Mouse (Mus musculus): ENCODE results near the gene Gcdh.

Gcdh gene

GRCm38 (mm10) chr8:84878915-84879314 is 14.8 kb downstream of the Gcdh start:
- in situ Hi-C loops (cut with MboI; ENCODE audit: unreplicated experiment in 2 of 2): no loop called here

- in situ Hi-C loops (cut with MboI; ENCODE audit: unreplicated experiment in 2 of 2): no loop called here
Measured at GRCm38 (mm10) chr8:84877297-84878035, 16.3 kb downstream of the Gcdh start.

DNA sequence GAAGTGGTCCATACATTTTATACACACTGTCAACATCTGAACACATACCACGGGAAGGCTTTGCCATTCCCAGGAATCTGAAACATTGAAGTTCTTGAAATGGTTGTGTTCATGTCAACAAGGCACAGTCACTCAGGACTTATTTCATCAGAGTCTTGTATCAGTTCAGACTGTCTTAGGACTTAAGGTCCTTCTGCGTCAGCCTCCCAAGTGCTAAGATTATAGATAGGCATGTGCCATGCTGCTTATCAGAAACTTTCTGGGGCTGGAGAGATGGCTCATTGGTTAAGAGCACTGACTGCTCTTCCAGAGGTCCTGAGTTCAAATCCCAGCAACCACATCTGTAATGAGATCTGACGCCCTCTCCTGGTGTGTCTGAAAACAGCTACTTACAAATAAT is 19.4 kb downstream of the Gcdh start:
- in situ Hi-C loops (cut with MboI; ENCODE audit: unreplicated experiment in 2 of 2): no loop called here

GRCm38 (mm10) chr8:84873016-84873415 is 20.7 kb downstream of the Gcdh start:
- in situ Hi-C loops (cut with MboI; ENCODE audit: unreplicated experiment in 2 of 2): no loop called here

- in situ Hi-C loops (cut with MboI; ENCODE audit: unreplicated experiment in 2 of 2): no loop called here
Measured at GRCm38 (mm10) chr8:84872309-84872965, 21.3 kb downstream of the Gcdh start.

GRCm38 (mm10) chr8:84871376-84872308 is 22.1 kb downstream of the Gcdh start, which contains the start of gene Syce2:
Gene Syce2 (plus strand): TSS chr8:84872111.
- in situ Hi-C loops (cut with MboI; ENCODE audit: unreplicated experiment in 2 of 2): no loop called here

- in situ Hi-C loops (cut with MboI; ENCODE audit: unreplicated experiment in 2 of 2): no loop called here
Measured at GRCm38 (mm10) chr8:84856864-84857441, 36.8 kb downstream of the Gcdh start, which contains the start of gene Farsa. Gene Farsa (plus strand): TSS chr8:84856989.

GRCm38 (mm10) chr8:84856434-84856833 is 37.3 kb downstream of the Gcdh start:
- in situ Hi-C loops (cut with MboI; ENCODE audit: unreplicated experiment in 2 of 2): no loop called here

- in situ Hi-C loops (cut with MboI; ENCODE audit: unreplicated experiment in 2 of 2): loop anchor here (10.0 to 25.0 kb wide), 4 partner anchors 57 to 1111 kb away; partner anchors contain the start of genes Gm49661 (in 2 of the 2), Prdx2 (in 2 of the 2), Rnaseh2a (in 2 of the 2) and Adgre5 (in 1 of the 2)
Measured at GRCm38 (mm10) chr8:84847684-84848435, 45.9 kb downstream of the Gcdh start.

- in situ Hi-C loops (cut with MboI; ENCODE audit: unreplicated experiment in 2 of 2): loop anchor here (10.0 to 25.0 kb wide), 4 partner anchors 58 to 1110 kb away; partner anchors contain the start of genes Gm49661 (in 2 of the 2), Prdx2 (in 2 of the 2), Rnaseh2a (in 2 of the 2) and Adgre5 (in 1 of the 2)
Measured at GRCm38 (mm10) chr8:84846722-84847572, 46.8 kb downstream of the Gcdh start, which contains the start of gene Calr. Gene Calr (minus strand): TSS chr8:84846934.

DNA sequence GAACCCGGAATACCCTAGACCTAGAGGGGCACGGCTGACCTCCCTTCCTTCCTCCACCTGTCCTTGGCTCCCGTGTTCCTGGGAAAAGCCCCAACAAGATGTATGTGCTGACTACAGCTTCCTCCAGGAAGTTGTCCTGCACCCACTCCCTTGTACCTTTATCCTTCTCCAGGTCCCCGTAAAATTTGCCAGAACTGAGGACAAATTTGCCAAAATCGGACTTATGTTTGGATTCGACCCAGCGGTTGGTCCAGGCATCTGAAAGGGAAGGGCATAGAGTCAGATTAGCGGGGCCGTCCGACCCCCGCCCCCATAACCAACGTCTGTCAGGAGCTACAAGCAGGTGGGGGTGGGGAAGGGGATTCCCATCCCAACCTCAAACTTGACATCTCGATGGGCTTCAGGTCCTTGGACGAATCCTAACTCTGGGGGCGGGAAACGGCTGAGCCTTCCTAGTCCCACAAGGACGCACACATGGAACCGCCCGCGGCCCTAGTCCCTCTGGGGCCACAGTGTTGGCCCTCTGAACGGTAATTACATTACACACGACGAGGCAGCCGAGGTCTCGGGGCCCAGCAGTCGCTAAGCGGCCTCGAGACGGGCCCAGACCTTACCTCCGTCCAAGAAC is 47.5 kb downstream of the Gcdh start:
- in situ Hi-C loops (cut with MboI; ENCODE audit: unreplicated experiment in 2 of 2): loop anchor here (10.0 to 25.0 kb wide), 4 partner anchors 59 to 1109 kb away; partner anchors contain the start of genes Gm49661 (in 2 of the 2), Prdx2 (in 2 of the 2), Rnaseh2a (in 2 of the 2) and Adgre5 (in 1 of the 2)

GRCm38 (mm10) chr8:84845355-84846093 is 48.2 kb downstream of the Gcdh start:
- in situ Hi-C loops (cut with MboI; ENCODE audit: unreplicated experiment in 2 of 2): loop anchor here (10.0 to 25.0 kb wide), 4 partner anchors 59 to 1108 kb away; partner anchors contain the start of genes Gm49661 (in 2 of the 2), Prdx2 (in 2 of the 2), Rnaseh2a (in 2 of the 2) and Adgre5 (in 1 of the 2)

GRCm38 (mm10) chr8:84844397-84845070 is 49.2 kb downstream of the Gcdh start:
- in situ Hi-C loops (cut with MboI; ENCODE audit: unreplicated experiment in 2 of 2): loop anchor here (5.0 to 25.0 kb wide), 5 partner anchors 60 to 1107 kb away; partner anchors contain the start of genes Dnase2a (in 2 of the 2), Gm49661 (in 2 of the 2), Prdx2 (in 2 of the 2) and Rnaseh2a (in 2 of the 2)

GRCm38 (mm10) chr8:84841514-84841913 is 52.2 kb downstream of the Gcdh start:
- in situ Hi-C loops (cut with MboI; ENCODE audit: unreplicated experiment in 2 of 2): loop anchor here (5.0 to 25.0 kb wide), 5 partner anchors 63 to 1104 kb away; partner anchors contain the start of genes Dnase2a (in 2 of the 2), Gm49661 (in 2 of the 2), Prdx2 (in 2 of the 2) and Rnaseh2a (in 2 of the 2)

GRCm38 (mm10) chr8:84840248-84840999 is 53.3 kb downstream of the Gcdh start, which contains the start of gene Rad23a:
Gene Rad23a (minus strand): TSS chr8:84840665.
- in situ Hi-C loops (cut with MboI; ENCODE audit: unreplicated experiment in 2 of 2): loop anchor here (5.0 to 25.0 kb wide), 5 partner anchors 64 to 1103 kb away; partner anchors contain the start of genes Dnase2a (in 2 of the 2), Gm49661 (in 2 of the 2), Prdx2 (in 2 of the 2) and Rnaseh2a (in 2 of the 2)

All from v-Abl transformed pro-B cells (cell line).